Comparison of ENCODE assay signal across 20 mouse cellular contexts in the genomic region with DNA sequence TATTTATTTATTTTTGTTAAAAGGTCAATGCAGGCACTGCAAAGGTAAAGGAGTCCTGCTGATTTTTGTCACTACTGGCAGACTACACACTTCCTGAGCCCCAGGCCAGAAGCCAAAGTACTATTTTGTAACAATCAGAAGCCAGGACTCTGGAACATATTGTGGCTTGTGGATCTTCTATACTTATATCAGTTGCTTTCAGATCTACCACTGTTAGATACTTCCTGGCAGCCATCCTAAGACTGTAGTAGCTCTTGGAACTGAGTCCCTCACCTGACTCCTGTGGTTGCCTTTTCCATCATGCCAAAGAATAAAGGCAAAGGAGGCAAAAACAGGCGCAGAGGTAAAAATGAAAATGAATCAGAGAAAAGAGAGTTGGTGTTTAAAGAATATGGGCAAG. TPM values are rescaled to one million over a fixed set of nuclear protein-coding genes. Genes with fewer than 3 reads are reported as not detected.
DNase-seq lines count a peak whose midpoint lies in the region.
"Not testable (repeated sequence)": the region's sequence is repeated elsewhere in the genome, so short reads cannot be mapped to it uniquely, and the experiment has no call there.
"Had no signal": no experiment of that assay in that cellular context is flagged by ENCODE, and none has a peak within 500 bp of the region (broad histone marks: within the 10 kb centered on the region; RNA-seq: fewer than 3 reads in every experiment).

A gene (plus strand): TSS at position 301 of the 400 bp plus-strand sequence.

- not testable (repeated sequence) for H3K4me3 ChIP-seq in ES-E14 (ENCODE audit: insufficient read depth in 1 of 2, low read depth in 1 of 2, low read length in 2 of 2, poor library complexity in 1 of 2, severe bottlenecking in 1 of 2)

- in situ Hi-C loops in ES-E14 (cut with MboI; ENCODE audit: low sequenced_read_pairs in 2 of 2, unreplicated experiment in 2 of 2), result not testable (repeated sequence)

- H3K36me3 ChIP-seq in ES-E14 (ENCODE audit: control insufficient read depth, insufficient read depth, low read length, poor library complexity, severe bottlenecking), result not testable (repeated sequence)

- not testable (repeated sequence) for H3K9ac ChIP-seq in ES-E14 (ENCODE audit: insufficient read depth, low read depth, low read length, poor library complexity, severe bottlenecking)

- H3K9me3 ChIP-seq in ES-E14 (ENCODE audit: control insufficient read depth, insufficient read depth, low read depth, low read length), result not testable (repeated sequence)

- DNase-seq in ES-E14 (ENCODE audit: low read depth, low spot score), result not testable (repeated sequence)
- peak; percentile 26 for DNase-seq in fat pad, adult 2 months (ENCODE audit: extremely low read depth, low read depth, low spot score)
- DNase-seq in gonadal fat pad, adult 2 months (ENCODE audit: low read depth), result peak; percentile 19

- H3K4me1 ChIP-seq in ES-E14 (ENCODE audit: control insufficient read depth in 2 of 2, insufficient read depth in 2 of 2, low read length in 2 of 2, poor library complexity in 1 of 2), result not testable (repeated sequence)

- not testable (repeated sequence) for H3K27ac ChIP-seq in ES-E14 (ENCODE audit: insufficient read depth, low read depth, low read length, poor library complexity, severe bottlenecking)

RNA-seq across cellular contexts. Expression of the gene that starts here (rescaled TPM):
- total RNA-seq in ES-E14 (2012; rRNA removed), result 8.9 and 15.6 TPM in 2 replicates
- not detected in 2 replicates for polyA plus RNA-seq in gonadal fat pad, adult 2 months (2012; rRNA removed)
- total RNA-seq: adrenal gland, adult 18-20 months; adrenal gland, adult 2 months; adrenal gland, adult 8-10 months; adrenal gland, postnatal 10 days; adrenal gland, postnatal 14 days; adrenal gland, postnatal 25 days; adrenal gland, postnatal 36 days; adrenal gland, postnatal 4 days; CH12.LX; G1E; MEL had no signal
- polyA plus RNA-seq: activated CD4-positive, CD25-positive, alpha-beta regulatory T cell, adult 4 months; adrenal gland, adult 2 months; brain, embryonic 14.5 days; C2C12; CD4-positive, CD25-positive, alpha-beta regulatory T cell, adult 4 months; cerebellum, adult 2 months; Patski had no signal

Comparison
In these comparisons a context has a peak if more than half of its experiments do, and no peak if none do; other contexts are left out.
1. Peak in DNase-seq in gonadal fat pad, adult 2 months; RNA of the gene not detected or under 1 TPM.